Mouse (Mus musculus) ES-Bruce4 (cell line): ENCODE measurements around the gene Retsat. TPM values are rescaled to one million over a fixed set of nuclear protein-coding genes. Genes with fewer than 3 reads are reported as not detected.

Experiments used
- H3K27ac ChIP-seq: 2 replicates; pipeline ENCODE4 v1.5.1; 2012; ENCODE audit warnings: low read length, inconsistent platforms; ENCODE audit not compliant: insufficient read depth
- H3K27me3 ChIP-seq: 2 replicates; pipeline ENCODE4 v1.6.1; 2012; ENCODE audit warnings: mild to moderate bottlenecking, low read length, inconsistent platforms; ENCODE audit not compliant: control insufficient read depth, poor library complexity, insufficient read depth, severe bottlenecking
- H3K36me3 ChIP-seq: 2 replicates; pipeline ENCODE4 v1.6.1; 2012; ENCODE audit warnings: inconsistent platforms, mild to moderate bottlenecking, low read length, moderate library complexity; ENCODE audit not compliant: control insufficient read depth, poor library complexity, insufficient read depth, severe bottlenecking
- H3K4me1 ChIP-seq: one replicate; pipeline ENCODE4 v1.8.1; 2011; ENCODE audit warnings: low read length; ENCODE audit not compliant: control insufficient read depth, insufficient read depth
- H3K4me3 ChIP-seq: 2 replicates; pipeline ENCODE4 v1.5.1; 2011; ENCODE audit warnings: low read depth, mild to moderate bottlenecking, low read length
- H3K9ac ChIP-seq: 2 replicates; pipeline ENCODE4 v1.6.1; 2012; ENCODE audit warnings: low read depth, mild to moderate bottlenecking, inconsistent platforms; ENCODE audit not compliant: poor library complexity, severe bottlenecking
- H3K9me3 ChIP-seq: replicated peaks from 2 replicates; pipeline ENCODE4 v1.6.1; 2012; ENCODE audit warnings: mild to moderate bottlenecking, low read length, inconsistent platforms; ENCODE audit not compliant: control insufficient read depth, poor library complexity, insufficient read depth, severe bottlenecking
- CTCF ChIP-seq: IDR thresholded peaks from one replicate; pipeline ENCODE4 v1.8.1; 2011; ENCODE audit warnings: low read depth, low read length
- EP300 ChIP-seq: IDR thresholded peaks from 2 replicates; pipeline ENCODE4 v1.6.1; 2011; ENCODE audit warnings: low read depth, low read length; ENCODE audit not compliant: insufficient read depth
- POLR2A ChIP-seq: IDR thresholded peaks from one replicate; pipeline ENCODE4 v1.8.1; 2011; ENCODE audit warnings: low read length; ENCODE audit not compliant: insufficient read depth
- polyA plus RNA-seq: library from polyadenylated mRNA; stranded (reverse); fragments of >200 nt; gene quantifications from 2 replicates; pipeline ENCODE4 v1.2.4, GENCODE M21; 2011; ENCODE audit warnings: low read depth; ENCODE audit not compliant: missing spikeins, insufficient read depth, insufficient read length

The Retsat gene
- polyA plus RNA-seq, 1 experiment: 5.2 TPM

DNA sequence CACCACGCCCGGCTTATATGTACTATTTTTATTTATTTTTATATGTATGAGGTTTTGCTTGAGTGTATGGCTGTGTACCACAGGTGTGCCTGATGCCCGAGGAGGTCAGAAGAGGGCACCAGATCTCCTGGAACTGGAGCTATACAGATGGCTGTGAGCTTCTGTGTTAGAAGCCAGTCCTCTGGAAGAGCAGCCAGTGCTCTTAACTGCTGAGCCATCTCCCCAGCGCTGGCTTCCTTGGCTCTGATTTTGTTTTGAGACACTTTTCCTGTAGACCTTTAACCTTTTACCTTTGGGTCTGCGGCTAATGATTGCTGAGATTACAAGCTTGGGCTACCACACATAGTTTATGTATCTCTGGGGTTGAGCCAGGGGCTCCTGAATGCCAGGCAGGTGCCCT, 30.8 kb upstream of the Retsat start:
- Histone ChIP-seq H3K4me3 (no peak overlapping the region), H3K4me1 (no peaks in the 10 kb centered on the region), H3K9ac (no peak overlapping the region), H3K36me3 (no peaks in the 10 kb centered on the region), H3K27me3 (no peaks in the 10 kb centered on the region), H3K9me3 (no peaks in the 10 kb centered on the region), H3K27ac (no peak overlapping the region)
- peak; percentile 37 for TF ChIP-seq CTCF
- TF ChIP-seq EP300: no peak

GRCm38 (mm10) chr6:72568736-72569135, 29.5 kb upstream of the Retsat start:
- Histone ChIP-seq H3K36me3 (no peaks in the 10 kb centered on the region), H3K4me1 (no peaks in the 10 kb centered on the region), H3K4me3 (no peak overlapping the region), H3K9ac (no peak overlapping the region), H3K27ac (no peak overlapping the region), H3K27me3 (no peaks in the 10 kb centered on the region), H3K9me3 (no peaks in the 10 kb centered on the region)
- TF ChIP-seq CTCF: no peak
- no peak for TF ChIP-seq POLR2A
- TF ChIP-seq EP300: no peak

DNA sequence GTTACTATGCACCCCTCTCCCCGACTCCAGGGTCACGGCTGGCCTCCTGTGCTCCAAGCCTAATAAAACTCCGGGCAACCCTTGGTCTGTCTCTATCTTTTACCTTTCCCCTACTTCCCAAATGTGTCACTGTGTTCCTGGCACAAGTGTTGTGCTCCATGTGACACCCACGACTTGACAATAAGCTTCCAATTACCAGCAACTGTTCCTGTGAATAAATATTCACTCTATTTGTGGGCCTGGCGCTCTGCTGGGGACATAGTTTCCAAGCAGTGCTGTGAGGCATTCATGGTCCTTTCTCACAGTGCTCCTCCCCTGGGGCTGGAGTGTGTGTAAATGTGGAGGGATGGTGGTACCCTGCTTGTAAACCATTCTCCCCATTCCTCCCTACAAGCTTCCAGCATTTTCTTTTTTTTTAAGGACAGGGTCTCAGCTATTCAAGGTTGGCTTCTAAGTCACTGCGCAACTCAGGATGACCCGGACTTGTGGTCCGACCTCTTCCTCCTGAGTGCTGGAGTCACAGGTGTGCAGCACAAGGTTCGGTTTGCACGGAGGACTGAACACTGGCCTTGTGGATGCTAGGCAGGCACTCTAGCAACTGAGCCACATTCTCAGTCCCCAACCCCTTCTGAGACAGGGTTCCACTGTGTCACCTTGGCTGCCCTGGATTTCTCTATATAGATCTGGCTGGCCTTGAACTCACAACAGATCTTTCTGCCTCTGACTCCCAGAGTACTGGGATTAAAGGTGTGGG, 27.5 kb upstream of the Retsat start:
- H3K9ac ChIP-seq: no peak overlapping the region
- H3K27ac ChIP-seq: no peak overlapping the region
- no peaks in the 10 kb centered on the region for H3K4me1 ChIP-seq
- no peaks in the 10 kb centered on the region for H3K36me3 ChIP-seq
- H3K9me3 ChIP-seq: no peaks in the 10 kb centered on the region
- no peak for TF ChIP-seq EP300
- TF ChIP-seq CTCF: no peak
- no peak for TF ChIP-seq POLR2A
- H3K4me3 ChIP-seq: no peak overlapping the region
- no peaks in the 10 kb centered on the region for H3K27me3 ChIP-seq

GRCm38 (mm10) chr6:72571826-72572225, 26.4 kb upstream of the Retsat start:
- H3K9ac ChIP-seq: no peak overlapping the region
- H3K4me1 ChIP-seq: no peaks in the 10 kb centered on the region
- H3K36me3 ChIP-seq: no peaks in the 10 kb centered on the region
- no peak overlapping the region for H3K27ac ChIP-seq
- H3K27me3 ChIP-seq: no peaks in the 10 kb centered on the region
- no peak overlapping the region for H3K4me3 ChIP-seq
- no peaks in the 10 kb centered on the region for H3K9me3 ChIP-seq
- no peak for TF ChIP-seq EP300
- no peak for TF ChIP-seq POLR2A
- TF ChIP-seq CTCF: no peak

GRCm38 (mm10) chr6:72576041-72576440, 22.2 kb upstream of the Retsat start:
- H3K9ac ChIP-seq: no peak overlapping the region
- H3K9me3 ChIP-seq: no peaks in the 10 kb centered on the region
- no peak overlapping the region for H3K4me3 ChIP-seq
- H3K4me1 ChIP-seq: no peaks in the 10 kb centered on the region
- no peaks in the 10 kb centered on the region; the same call in 1 of the 2 replicates for H3K36me3 ChIP-seq
- H3K27me3 ChIP-seq: no peaks in the 10 kb centered on the region
- H3K27ac ChIP-seq: no peak overlapping the region
- TF ChIP-seq CTCF: no peak
- TF ChIP-seq EP300: no peak
- no peak for TF ChIP-seq POLR2A

- Histone ChIP-seq H3K36me3 (no peaks in the 10 kb centered on the region; the same call in 1 of the 2 replicates), H3K27me3 (no peaks in the 10 kb centered on the region), H3K4me3 (no peak overlapping the region), H3K27ac (no peak overlapping the region), H3K4me1 (no peaks in the 10 kb centered on the region), H3K9ac (no peak overlapping the region), H3K9me3 (no peaks in the 10 kb centered on the region)
- TF ChIP-seq POLR2A (no peak), EP300 (no peak), CTCF (no peak)
These were observed 16.5 kb upstream of the Retsat start for GRCm38 (mm10) chr6:72581625-72582382.
